Mouse (Mus musculus): ENCODE measurements at regions not wholly inside any gene's neighbourhood (a gene's known extent, or its start where the extent isn't known, plus 50 kb on each side); places are given as distances from the start of the nearest gene placed in this dataset.

- no peak for DNase-seq (ENCODE audit: low spot score)
Measured at GRCm38 (mm10) chr3:103408724-103409123, 129.6 kb downstream of the Trim33 start.

GRCm38 (mm10) chr3:103412247-103412646, 133.2 kb downstream of the Trim33 start:
- no peak for DNase-seq (ENCODE audit: low spot score)

- DNase-seq (ENCODE audit: low spot score), result no peak
Measured at GRCm38 (mm10) chr3:103415051-103415695, 136.1 kb downstream of the Trim33 start.

- no peak for DNase-seq (ENCODE audit: low spot score)
Measured at GRCm38 (mm10) chr3:103416296-103416695, 137.2 kb downstream of the Trim33 start.

GRCm38 (mm10) chr3:103417781-103418180, 138.7 kb downstream of the Trim33 start:
- DNase-seq (ENCODE audit: low spot score), result no peak

- DNase-seq (ENCODE audit: low spot score), result no peak
Measured at GRCm38 (mm10) chr3:103419761-103420620, 140.9 kb downstream of the Trim33 start.

- DNase-seq (ENCODE audit: low spot score), result no peak
Measured at GRCm38 (mm10) chr3:103420621-103421274, 141.7 kb downstream of the Trim33 start.

- DNase-seq (ENCODE audit: low spot score), result peak; percentile 35
Measured at GRCm38 (mm10) chr3:103421275-103421621, 142.2 kb downstream of the Trim33 start.

GRCm38 (mm10) chr3:103422806-103423205, 143.7 kb downstream of the Trim33 start:
- DNase-seq (ENCODE audit: low spot score), result no peak

- DNase-seq (ENCODE audit: low spot score), result no peak
Measured at GRCm38 (mm10) chr3:103423290-103423689, 144.2 kb downstream of the Trim33 start.

- no peak for DNase-seq (ENCODE audit: low spot score)
Measured at GRCm38 (mm10) chr3:103425812-103426430, 146.8 kb downstream of the Trim33 start.

GRCm38 (mm10) chr3:103429227-103429788, 145.7 kb upstream of the Syt6 start:
- no peak for DNase-seq (ENCODE audit: low spot score)

GRCm38 (mm10) chr3:103430131-103430530, 144.9 kb upstream of the Syt6 start:
- DNase-seq (ENCODE audit: low spot score), result no peak

GRCm38 (mm10) chr3:103432254-103432653, 142.8 kb upstream of the Syt6 start:
- DNase-seq (ENCODE audit: low spot score), result no peak

GRCm38 (mm10) chr3:103436902-103437603, 138.0 kb upstream of the Syt6 start:
- no peak for DNase-seq (ENCODE audit: low spot score)

- DNase-seq (ENCODE audit: low spot score), result peak; percentile 56
Measured at GRCm38 (mm10) chr3:103438791-103439354, 136.2 kb upstream of the Syt6 start.

- DNase-seq (ENCODE audit: low spot score), result no peak
Measured at GRCm38 (mm10) chr3:103443247-103443646, 131.8 kb upstream of the Syt6 start.

GRCm38 (mm10) chr3:103445852-103446251, 129.2 kb upstream of the Syt6 start:
- no peak for DNase-seq (ENCODE audit: low spot score)

- DNase-seq (ENCODE audit: low spot score), result no peak
Measured at GRCm38 (mm10) chr3:103449851-103450250, 125.2 kb upstream of the Syt6 start.

- no peak for DNase-seq (ENCODE audit: low spot score)
Measured at GRCm38 (mm10) chr3:103451971-103452370, 123.1 kb upstream of the Syt6 start.

GRCm38 (mm10) chr3:103463760-103464159, 111.3 kb upstream of the Syt6 start:
- no peak for DNase-seq (ENCODE audit: low spot score)

Data from ovary, postnatal 36 days (tissue).